Mouse (Mus musculus): Measurements from ENCODE around the gene Rtkn2.

DNA sequence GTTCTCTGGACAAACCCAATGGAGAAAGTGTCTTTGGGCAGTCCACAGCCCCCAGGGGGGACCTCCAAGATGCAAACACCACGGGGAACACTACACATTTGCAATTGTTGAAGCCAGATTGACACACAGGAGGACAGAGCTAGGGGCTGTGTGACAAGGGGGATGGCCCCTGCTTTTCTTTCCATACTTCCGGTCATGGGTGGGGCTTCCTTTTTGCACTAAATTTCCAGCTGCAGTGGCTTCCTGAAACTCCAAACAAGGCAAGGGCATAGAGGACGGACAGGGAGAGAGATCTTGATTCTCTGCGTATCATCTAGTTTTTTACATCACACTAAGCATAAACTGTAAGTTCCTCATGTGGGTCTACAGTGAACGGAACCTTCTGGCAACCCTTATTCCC, 88.6 kb downstream of the Rtkn2 start:
- no peak for TF ChIP-seq CTCF (IDR thresholded peaks at IDR 0.05; ENCODE audit: extremely low read depth, insufficient read depth, insufficient read length, insufficient replicate concordance)
- no peak for TF ChIP-seq POLR2A (IDR thresholded peaks at IDR 0.05; ENCODE audit: low read depth, low read length)

Data from spleen, adult 2 months (tissue).